Mouse (Mus musculus) liver, postnatal 0 days (tissue): ENCODE measurements around the gene Vmn1r36. TPM values are rescaled to one million over a fixed set of nuclear protein-coding genes. Genes with fewer than 3 reads are reported as not detected.
"Not testable (repeated sequence)": the region's sequence is repeated elsewhere in the genome, so short reads cannot be mapped to it uniquely, and the experiment has no call there.

ENCODE experiments used
- ATAC-seq: fragments of 200-750 bp; cut with Nextera tagmentation; 2 replicates; pipeline ENCODE4 v1.8.0; 2017; ENCODE audit warnings: mild to moderate bottlenecking, moderate library complexity
- DNase-seq: peaks from one replicate; pipeline ENCODE4 v3.0.0-alpha.2; 2016
- H3K27ac ChIP-seq: fragments of 300-500 bp; sonication (generic); 2 replicates; pipeline ENCODE4 v1.5.1; 2014; ENCODE audit warnings: antibody characterized with exemption, moderate library complexity, mild to moderate bottlenecking, low read depth
- H3K27me3 ChIP-seq: fragments of 300-500 bp; sonication (generic); 2 replicates; pipeline ENCODE4 v1.6.1; 2014; ENCODE audit warnings: low read length, control low read depth, mixed read lengths; ENCODE audit not compliant: insufficient read depth
- H3K36me3 ChIP-seq: fragments of 300-500 bp; sonication (generic); replicated peaks from 2 replicates; pipeline ENCODE4 v1.6.1; 2014; ENCODE audit warnings: mild to moderate bottlenecking, control low read depth, low read length, moderate library complexity, mixed read lengths; ENCODE audit not compliant: insufficient read depth
- H3K4me1 ChIP-seq: fragments of 300-500 bp; sonication (generic); 2 replicates; pipeline ENCODE4 v1.6.1; 2014; ENCODE audit warnings: antibody characterized with exemption, mild to moderate bottlenecking, control low read depth; ENCODE audit not compliant: insufficient read depth
- H3K4me2 ChIP-seq: fragments of 300-500 bp; sonication (generic); 2 replicates; pipeline ENCODE4 v1.6.1; 2014; ENCODE audit warnings: low read depth, mild to moderate bottlenecking, low read length, moderate library complexity, mixed read lengths
- H3K4me3 ChIP-seq: fragments of 300-500 bp; sonication (generic); 2 replicates; pipeline ENCODE4 v1.5.1; 2014; ENCODE audit warnings: low read depth, low read length
- H3K9ac ChIP-seq: fragments of 300-500 bp; sonication (generic); replicated peaks from 2 replicates; pipeline ENCODE4 v1.6.1; 2014; ENCODE audit warnings: mild to moderate bottlenecking, moderate library complexity
- H3K9me3 ChIP-seq: fragments of 300-500 bp; sonication (generic); 2 replicates; pipeline ENCODE4 v1.6.1; 2016; ENCODE audit warnings: mild to moderate bottlenecking, control low read depth, low read length, mixed read lengths
- CTCF ChIP-seq: sonication (generic); IDR thresholded peaks from 2 replicates; pipeline ENCODE4 v1.5.1; 2016; ENCODE audit warnings: antibody characterized with exemption, low read depth
- EP300 ChIP-seq: IDR thresholded peaks from 2 replicates; pipeline ENCODE4 v1.6.1; 2016; ENCODE audit warnings: antibody characterized with exemption, low read depth, mild to moderate bottlenecking
- WGBS: fragments of 180-500 bp; shearing (Covaris S2); extraction: QIAGEN DNeasy Blood & Tissue Kit; methylation state at CpG from one replicate; pipeline ENCODE4 v1.1.7; 2014; ENCODE audit not compliant: insufficient replicate concordance; 5-methylcytosine and 5-hydroxymethylcytosine counted together
- polyA plus RNA-seq: library from polyadenylated mRNA; unstranded; fragments of >200 nt; fragmentation: Nextera tagmentation; extraction: Ambion mirVana; gene quantifications from 2 replicates; pipeline ENCODE4 v1.2.1, GENCODE M21; 2015

The Vmn1r36 gene
- polyA plus RNA-seq: not detected in 2 replicates

DNA sequence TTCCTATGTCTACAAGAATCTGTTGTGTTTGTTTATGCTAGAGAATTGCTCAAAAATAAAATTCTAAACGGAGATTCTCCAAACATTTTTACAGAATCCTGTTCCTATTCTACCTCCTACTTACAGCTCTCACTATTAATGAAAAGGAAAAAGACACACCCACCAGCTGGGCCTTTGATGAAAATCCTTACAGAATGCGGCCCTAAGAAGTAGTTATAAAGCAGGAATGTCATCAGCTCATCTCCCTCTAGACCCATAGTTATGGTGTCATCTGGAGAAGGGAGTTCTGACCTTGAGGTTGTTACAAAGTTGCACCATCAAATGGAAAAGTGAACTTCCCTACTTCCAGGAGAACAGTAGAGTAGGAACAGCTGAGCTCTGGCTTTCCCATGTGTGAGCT lies at the start of gene Vmn1r36:
Gene Vmn1r36, minus strand, starts transcription at position 101 of the 400 bp plus-strand sequence.
- H3K4me1 ChIP-seq, H3K9ac ChIP-seq, ATAC-seq, H3K27ac ChIP-seq, H3K27me3 ChIP-seq, DNase-seq, H3K36me3 ChIP-seq, H3K4me2 ChIP-seq, H3K4me3 ChIP-seq, H3K9me3 ChIP-seq: not testable (repeated sequence)
- WGBS: 65% methylated on average over 2 of the region's 2 CpGs

DNA sequence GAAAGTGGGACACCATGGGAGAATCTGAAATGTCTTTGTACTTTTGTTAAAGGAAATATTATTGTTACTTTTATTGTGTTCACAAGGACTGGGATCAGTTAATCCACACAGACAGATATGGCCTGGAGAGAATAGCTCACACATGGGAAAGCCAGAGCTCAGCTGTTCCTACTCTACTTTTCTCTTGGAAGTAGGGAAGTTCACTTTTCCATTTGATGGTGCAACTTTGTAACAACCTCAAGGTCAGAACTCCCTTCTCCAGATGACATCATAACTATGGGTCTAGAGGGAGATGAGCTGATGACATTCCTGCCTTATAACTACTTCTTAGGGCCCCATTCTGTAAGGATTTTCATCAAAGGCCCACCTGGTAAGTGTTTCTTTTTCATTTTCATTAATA lies 10.1 kb upstream of the Vmn1r36 start, which contains the start of gene Vmn1r37:
Gene Vmn1r37, plus strand, starts transcription at position 301 of the 400 bp plus-strand sequence.
- not testable (repeated sequence) for H3K27me3 ChIP-seq, H3K4me2 ChIP-seq, H3K9me3 ChIP-seq, H3K36me3 ChIP-seq, H3K4me1 ChIP-seq, H3K4me3 ChIP-seq, ATAC-seq, H3K27ac ChIP-seq, H3K9ac ChIP-seq, DNase-seq

DNA sequence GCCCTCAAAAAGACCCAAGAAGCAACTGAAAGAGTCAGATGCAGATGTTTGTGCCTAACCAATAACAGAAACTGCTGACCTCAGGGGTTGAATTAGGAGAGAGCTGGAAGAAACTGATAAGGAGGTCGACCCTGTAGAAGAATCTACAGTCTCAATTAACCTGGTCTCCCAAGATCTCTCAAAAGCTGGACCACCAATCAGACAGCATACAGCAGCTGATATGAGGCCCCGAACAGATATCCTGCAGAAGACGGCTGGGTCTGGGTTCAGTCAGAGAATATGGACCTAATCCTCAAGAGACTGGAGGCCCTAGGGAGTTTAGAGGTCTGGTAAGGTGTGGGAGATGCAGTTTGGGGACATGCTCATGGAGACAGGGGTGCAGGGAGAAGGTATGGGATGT lies 5.1 kb downstream of the Vmn1r36 start:
- no peaks in the 10 kb centered on the region for H3K9me3 ChIP-seq
- H3K9ac ChIP-seq: no peak overlapping the region
- TF ChIP-seq EP300 (0 out of 2 replicates have a peak, but pooled peaks have one; percentile 10), CTCF (no peak)
- WGBS: 46% methylated on average over 3 of the region's 3 CpGs
- no peaks in the 10 kb centered on the region for H3K36me3 ChIP-seq
- DNase-seq (no peak), ATAC-seq (no peak)
- H3K27ac ChIP-seq: no peak overlapping the region
- H3K4me2 ChIP-seq: no peak overlapping the region
- H3K4me1 ChIP-seq: no peaks in the 10 kb centered on the region
- H3K4me3 ChIP-seq: no peak overlapping the region
- no peaks in the 10 kb centered on the region for H3K27me3 ChIP-seq

DNA sequence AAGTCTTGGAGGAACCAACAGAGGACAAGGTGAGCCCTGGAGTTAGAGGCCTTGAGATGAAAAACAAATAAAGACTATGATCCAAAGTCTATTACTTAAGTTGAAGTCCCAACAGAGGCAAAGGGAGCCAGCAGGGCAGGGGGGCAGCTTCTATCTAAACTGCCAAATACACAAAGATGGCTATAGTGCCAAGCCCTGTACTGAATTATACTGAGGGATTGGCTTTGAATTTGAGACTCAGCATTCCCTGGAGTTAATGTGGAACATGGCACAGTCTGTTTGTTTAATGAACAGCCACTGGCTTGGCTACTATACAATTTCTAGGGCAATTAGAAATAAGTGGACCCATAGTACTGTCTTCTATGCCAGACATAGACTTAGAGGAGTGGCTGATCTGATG lies 10.1 kb downstream of the Vmn1r36 start:
- DNase-seq: no peak
- ATAC-seq: no peak
- Histone ChIP-seq H3K27me3 (no peaks in the 10 kb centered on the region), H3K4me2 (no peak overlapping the region), H3K9ac (no peak overlapping the region), H3K4me3 (no peak overlapping the region), H3K9me3 (no peaks in the 10 kb centered on the region), H3K36me3 (no peaks in the 10 kb centered on the region), H3K4me1 (no peaks in the 10 kb centered on the region), H3K27ac (no peak overlapping the region)
- TF ChIP-seq CTCF: no peak
- no peak for TF ChIP-seq EP300

DNA sequence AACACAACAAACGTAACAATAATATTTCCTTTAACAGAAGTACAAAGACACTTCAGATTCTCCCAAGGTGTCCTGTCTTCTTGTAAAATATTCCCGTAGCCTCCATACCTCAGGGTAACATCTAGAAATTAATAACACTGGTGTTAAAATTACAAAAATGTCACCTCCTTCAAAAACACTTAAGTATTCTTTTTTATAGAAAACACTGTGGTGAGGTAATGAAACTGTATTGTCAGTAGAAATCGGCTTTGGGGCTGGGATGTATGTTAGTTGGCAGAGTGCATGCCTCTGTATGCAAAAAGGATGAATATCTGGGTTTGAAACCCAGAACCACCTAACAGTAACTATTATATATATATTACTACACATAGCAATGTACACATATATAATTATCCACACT lies 33.2 kb downstream of the Vmn1r36 start, which contains the start of gene Vmn1r35:
Gene Vmn1r35, minus strand, starts transcription at position 101 of the 400 bp plus-strand sequence.
- TF ChIP-seq CTCF (no peak), EP300 (no peak)
- H3K4me1 ChIP-seq: no peaks in the 10 kb centered on the region
- no peaks in the 10 kb centered on the region for H3K36me3 ChIP-seq
- no peak within 1 kb of the TSS for H3K27ac ChIP-seq
- no peak for DNase-seq
- H3K27me3 ChIP-seq: no peaks in the 10 kb centered on the region
- no peak within 1 kb of the TSS for H3K4me2 ChIP-seq
- 67% methylated on average over 3 of the region's 3 CpGs for WGBS
- no peak for ATAC-seq
- H3K4me3 ChIP-seq: no peak within 1 kb of the TSS
- H3K9me3 ChIP-seq: no peaks in the 10 kb centered on the region
- no peak within 1 kb of the TSS for H3K9ac ChIP-seq

Other genes starting within 250 kb of the Vmn1r36 start
- gene Mad2l1, start 183.8 kb downstream of the Vmn1r36 start, polyA plus RNA-seq: 39.4 and 42.7 TPM in 2 replicates
- gene Vmn1r32, start 159.1 kb downstream of the Vmn1r36 start, polyA plus RNA-seq: 0.04 TPM in 1 of 2 replicates, not detected in the other
- gene Vmn1r33, start 100.9 kb downstream of the Vmn1r36 start, polyA plus RNA-seq: not detected in 2 replicates
- gene Vmn1r34, start 75.3 kb downstream of the Vmn1r36 start, polyA plus RNA-seq: not detected in 2 replicates
- gene Vmn1r35, start 33.3 kb downstream of the Vmn1r36 start, polyA plus RNA-seq: not detected in 2 replicates
- gene Vmn1r37, start 10.2 kb upstream of the Vmn1r36 start, polyA plus RNA-seq: not detected in 2 replicates
- not detected in 2 replicates for gene Vmn1r38, start 63.5 kb upstream of the Vmn1r36 start, polyA plus RNA-seq
- gene Vmn1r39, start 91.4 kb upstream of the Vmn1r36 start, polyA plus RNA-seq: not detected in 2 replicates
- 39.0 and 39.4 TPM in 2 replicates for gene Gng12, start 177.2 kb upstream of the Vmn1r36 start, polyA plus RNA-seq